Comparison of ENCODE assay signal across 17 mouse cellular contexts in genomic region chr9:31120533-31120915, GRCm38 (mm10). TPM values are rescaled to one million over a fixed set of nuclear protein-coding genes. Genes with fewer than 3 reads are reported as not detected.
DNase-seq lines count a peak whose midpoint lies in the region; ATAC-seq and TF ChIP-seq lines count a peak whose summit lies in the region.
"Had no signal": no experiment of that assay in that cellular context is flagged by ENCODE, and none has a peak within 500 bp of the region (broad histone marks: within the 10 kb centered on the region; RNA-seq: fewer than 3 reads in every experiment).

No protein-coding gene starts in this region.

- ATAC-seq in heart, embryonic 13.5 days (ENCODE audit: extremely low read depth, insufficient number of reproducible peaks, low FRiP score, low TSS enrichment) = no peak
- ATAC-seq in lung, embryonic 16.5 days (ENCODE audit: low read depth) = peak; percentile 36
- peak; percentile 8; the same call in 1 of the 2 replicates for ATAC-seq in intestine, postnatal 0 days
- peak; percentile 48; the same call in 1 of the 2 replicates for ATAC-seq in stomach, embryonic 16.5 days (ENCODE audit: insufficient read depth, low FRiP score)
- ATAC-seq: liver, embryonic 12.5 days had no signal

- H3K9me3 ChIP-seq in heart, embryonic 13.5 days = no peaks in the 10 kb centered on the region
- no peaks in the 10 kb centered on the region for H3K9me3 ChIP-seq in lung, embryonic 16.5 days (ENCODE audit: control insufficient read depth, low read length)
- no peaks in the 10 kb centered on the region for H3K9me3 ChIP-seq in intestine, postnatal 0 days (ENCODE audit: control insufficient read depth)
- no peaks in the 10 kb centered on the region for H3K9me3 ChIP-seq in stomach, embryonic 16.5 days (replicated peaks; ENCODE audit: control insufficient read depth, low read length)
- H3K9me3 ChIP-seq: embryonic facial prominence, embryonic 15.5 days; forebrain, embryonic 12.5 days; liver, embryonic 12.5 days; neural tube, embryonic 13.5 days had no signal

- H3K9ac ChIP-seq in heart, embryonic 13.5 days = no peak overlapping the region
- H3K9ac ChIP-seq in lung, embryonic 16.5 days (ENCODE audit: low read length) = no peak overlapping the region
- no peak overlapping the region for H3K9ac ChIP-seq in intestine, postnatal 0 days (ENCODE audit: low read depth, low read length)
- no peak overlapping the region for H3K9ac ChIP-seq in stomach, embryonic 16.5 days (ENCODE audit: low read length)
- H3K9ac ChIP-seq: embryonic facial prominence, embryonic 15.5 days; forebrain, embryonic 12.5 days; liver, embryonic 12.5 days; neural tube, embryonic 13.5 days had no signal

- 61% methylated on average over 4 of the region's 4 CpGs for WGBS in heart, embryonic 13.5 days
- 50% methylated on average over 4 of the region's 4 CpGs for WGBS in lung, embryonic 16.5 days
- 31% methylated on average over 4 of the region's 4 CpGs for WGBS in intestine, postnatal 0 days
- 47% methylated on average over 4 of the region's 4 CpGs for WGBS in stomach, embryonic 16.5 days

- no peaks in the 10 kb centered on the region for H3K36me3 ChIP-seq in heart, embryonic 13.5 days
- H3K36me3 ChIP-seq in lung, embryonic 16.5 days (ENCODE audit: control insufficient read depth, insufficient read depth, low read length) = no peaks in the 10 kb centered on the region
- H3K36me3 ChIP-seq in intestine, postnatal 0 days (ENCODE audit: control insufficient read depth, insufficient read depth) = no peaks in the 10 kb centered on the region
- H3K36me3 ChIP-seq in stomach, embryonic 16.5 days (ENCODE audit: control insufficient read depth, insufficient read depth, low read length) = no peaks in the 10 kb centered on the region
- H3K36me3 ChIP-seq: embryonic facial prominence, embryonic 15.5 days; forebrain, embryonic 12.5 days; liver, embryonic 12.5 days; neural tube, embryonic 13.5 days had no signal

- intact Hi-C loops in heart, postnatal 10 days (cut with DNase I) = no loop called here

- DNase-seq in heart, postnatal 10 days = no peak
- no peak for DNase-seq in lung, postnatal 4 days
- no peak for DNase-seq in layer of hippocampus, adult 2 months (ENCODE audit: low spot score in 2 of 2)
- no peak for DNase-seq in left cerebral cortex, adult 11 months (ENCODE audit: low spot score)
- DNase-seq: B cell, adult 2 months; cerebellum, adult 18-20 months; gastrocnemius, adult 2 months; heart, postnatal 14 days; thymus, adult 2 months had no signal

- no peak for TF ChIP-seq CTCF in intestine, postnatal 0 days (IDR thresholded peaks at IDR 0.05; ENCODE audit: low read depth)
- no peak for TF ChIP-seq CTCF in layer of hippocampus, adult 2 months (conservative IDR thresholded peaks at IDR 0.05)

- peak overlapping the region; percentile 18 for H3K4me2 ChIP-seq in heart, embryonic 13.5 days
- H3K4me2 ChIP-seq in lung, embryonic 16.5 days (ENCODE audit: low read depth, low read length) = peak overlapping the region; percentile 32
- H3K4me2 ChIP-seq in intestine, postnatal 0 days (replicated peaks; ENCODE audit: low read depth) = peak overlapping the region; percentile 47
- H3K4me2 ChIP-seq in stomach, embryonic 16.5 days (ENCODE audit: low read depth, low read length) = no peak overlapping the region
- H3K4me2 ChIP-seq: embryonic facial prominence, embryonic 15.5 days; forebrain, embryonic 12.5 days; liver, embryonic 12.5 days; neural tube, embryonic 13.5 days had no signal

- no peaks in the 10 kb centered on the region for H3K27me3 ChIP-seq in heart, embryonic 13.5 days (replicated peaks)
- no peaks in the 10 kb centered on the region for H3K27me3 ChIP-seq in lung, embryonic 16.5 days (ENCODE audit: control insufficient read depth, insufficient read depth, low read depth, low read length)
- H3K27me3 ChIP-seq in intestine, postnatal 0 days (replicated peaks; ENCODE audit: control insufficient read depth, insufficient read depth, low read length) = no peaks in the 10 kb centered on the region
- H3K27me3 ChIP-seq in stomach, embryonic 16.5 days (ENCODE audit: control insufficient read depth, insufficient read depth, low read length) = no peaks in the 10 kb centered on the region
- H3K27me3 ChIP-seq: embryonic facial prominence, embryonic 15.5 days; forebrain, embryonic 12.5 days; liver, embryonic 12.5 days; neural tube, embryonic 13.5 days had no signal

- no peak overlapping the region for H3K4me3 ChIP-seq in heart, embryonic 13.5 days
- no peak overlapping the region for H3K4me3 ChIP-seq in lung, embryonic 16.5 days (ENCODE audit: low read length)
- H3K4me3 ChIP-seq in intestine, postnatal 0 days (ENCODE audit: low read depth, low read length) = no peak overlapping the region
- no peak overlapping the region for H3K4me3 ChIP-seq in stomach, embryonic 16.5 days (replicated peaks; ENCODE audit: low read length)
- no peak overlapping the region for H3K4me3 ChIP-seq in layer of hippocampus, adult 2 months
- H3K4me3 ChIP-seq: embryonic facial prominence, embryonic 15.5 days; forebrain, embryonic 12.5 days; gastrocnemius, adult 2 months; liver, embryonic 12.5 days; neural tube, embryonic 13.5 days had no signal

- H3K27ac ChIP-seq in heart, embryonic 13.5 days (replicated peaks) = 0 out of 2 replicates have a peak overlapping the region, but pooled peaks have one; percentile 53
- peak overlapping the region; percentile 81 for H3K27ac ChIP-seq in lung, embryonic 16.5 days (ENCODE audit: low read length)
- peak overlapping the region; percentile 37 for H3K27ac ChIP-seq in intestine, postnatal 0 days (ENCODE audit: low read depth, low read length)
- peak overlapping the region; percentile 36 for H3K27ac ChIP-seq in stomach, embryonic 16.5 days (ENCODE audit: low read length)
- no peak overlapping the region for H3K27ac ChIP-seq in layer of hippocampus, adult 2 months
- H3K27ac ChIP-seq: embryonic facial prominence, embryonic 15.5 days; forebrain, embryonic 12.5 days; gastrocnemius, adult 2 months; liver, embryonic 12.5 days; neural tube, embryonic 13.5 days had no signal

- H3K4me1 ChIP-seq in heart, embryonic 13.5 days = peaks cover 33% of the 10 kb centered on the region
- peaks cover 19% of the 10 kb centered on the region for H3K4me1 ChIP-seq in lung, embryonic 16.5 days (replicated peaks; ENCODE audit: control insufficient read depth, insufficient read depth, low read length)
- H3K4me1 ChIP-seq in intestine, postnatal 0 days (replicated peaks; ENCODE audit: control insufficient read depth, insufficient read depth, low read length) = peaks cover 15% of the 10 kb centered on the region
- peaks cover 14% of the 10 kb centered on the region; the same call in 1 of the 2 replicates for H3K4me1 ChIP-seq in stomach, embryonic 16.5 days (ENCODE audit: control insufficient read depth, insufficient read depth, low read length)
- H3K4me1 ChIP-seq: liver, embryonic 12.5 days; neural tube, embryonic 13.5 days had no signal

RNA-seq across cellular contexts. Expression of gene St14, which starts 11.1 kb away (rescaled TPM):
- 2.5 and 2.9 TPM in 2 replicates for polyA plus RNA-seq in heart, embryonic 13.5 days (2015; fragmentation: Nextera tagmentation; extraction: Ambion mirVana)
- under 1 TPM; 0.42 to 0.93 TPM for total RNA-seq in heart, postnatal 10 days (2021)
- 58.3 and 58.6 TPM in 2 replicates for polyA plus RNA-seq in lung, embryonic 16.5 days (2015; fragmentation: Nextera tagmentation; extraction: Ambion mirVana)
- polyA plus RNA-seq in intestine, postnatal 0 days (2015; fragmentation: Nextera tagmentation; extraction: Ambion mirVana) = 58.6 and 63.4 TPM in 2 replicates
- polyA plus RNA-seq in stomach, embryonic 16.5 days (2015; fragmentation: Nextera tagmentation; extraction: Ambion mirVana) = 77.9 and 96.3 TPM in 2 replicates
- under 1 TPM; 0.61 to 0.79 TPM for total RNA-seq in layer of hippocampus, adult 2 months (2021)

Comparison
In these comparisons a context has a peak if more than half of its experiments do, and no peak if none do; other contexts are left out.
1. RNA of gene St14, which starts 11.1 kb away (polyA plus RNA-seq): 77.9 to 96.3 TPM in stomach, embryonic 16.5 days, 58.6 to 63.4 TPM in intestine, postnatal 0 days and 58.3 to 58.6 TPM in lung, embryonic 16.5 days; 2.5 to 2.9 TPM in heart, embryonic 13.5 days; every median in the first group is over 10 times any median in the second.